Mouse (Mus musculus): Measurements from ENCODE around the gene Ranbp17. TPM values are rescaled to one million over a fixed set of nuclear protein-coding genes. Genes with fewer than 3 reads are reported as not detected.
A peak's percentile ranks its signal among the peaks of the same experiment; 100 is the strongest.

Gene Ranbp17
- polyA plus RNA-seq, 1 experiment from 2014 or later: 11.1 TPM

DNA sequence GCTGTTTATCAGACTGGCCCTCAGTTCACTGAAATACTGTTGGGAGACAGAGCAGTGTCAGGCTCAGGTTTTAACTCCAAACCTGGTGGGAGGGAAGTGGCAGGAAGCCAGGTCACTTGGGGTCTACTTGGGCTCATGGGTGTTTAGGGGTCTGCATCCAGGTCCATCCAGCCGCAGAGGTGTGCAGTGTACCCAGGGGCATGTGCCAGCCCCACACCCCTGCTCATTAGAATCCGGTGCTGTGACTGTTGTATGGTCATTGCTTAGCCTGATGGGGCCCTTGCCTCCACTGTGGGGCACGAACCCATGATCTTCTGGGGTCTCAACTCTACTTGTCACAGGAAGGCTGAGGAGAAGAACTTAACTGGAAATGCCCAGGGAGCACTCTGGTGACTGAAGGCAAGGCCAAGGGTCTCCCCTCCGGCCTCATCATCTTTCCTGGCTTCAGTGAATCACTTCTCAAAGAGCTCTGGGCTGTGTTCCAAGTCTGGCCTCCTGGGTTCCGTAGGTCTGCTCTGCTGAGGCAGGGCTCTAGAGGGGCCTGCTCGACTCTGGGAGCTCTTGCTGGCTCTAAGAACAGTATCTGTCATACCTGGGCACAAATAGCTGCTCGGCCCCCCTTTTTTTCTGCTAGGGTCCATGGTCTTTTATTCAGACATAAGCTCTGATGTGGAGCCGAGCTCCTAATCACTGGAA lies 296.0 kb downstream of the Ranbp17 start:
- Histone ChIP-seq H3K27me3 (ENCODE audit: control insufficient read depth, insufficient read depth, low read length) (no peaks in the 10 kb centered on the region), H3K27ac (ENCODE audit: low read length) (no peak overlapping the region), H3K9ac (replicated peaks; ENCODE audit: low read depth, low read length) (no peak overlapping the region), H3K4me3 (ENCODE audit: low read depth, low read length) (no peak overlapping the region), H3K9me3 (ENCODE audit: control insufficient read depth, low read depth, low read length) (no peaks in the 10 kb centered on the region), H3K4me1 (ENCODE audit: control insufficient read depth, insufficient read depth, low read length) (no peaks in the 10 kb centered on the region), H3K4me2 (replicated peaks; ENCODE audit: low read depth, low read length) (no peak overlapping the region), H3K36me3 (ENCODE audit: control insufficient read depth, insufficient read depth, low read length) (no peaks in the 10 kb centered on the region)
- ATAC-seq (ENCODE audit: insufficient number of reproducible peaks, insufficient read depth, low FRiP score, low read depth): no peak
- 59% methylated on average over 8 of the region's 8 CpGs for WGBS

DNA sequence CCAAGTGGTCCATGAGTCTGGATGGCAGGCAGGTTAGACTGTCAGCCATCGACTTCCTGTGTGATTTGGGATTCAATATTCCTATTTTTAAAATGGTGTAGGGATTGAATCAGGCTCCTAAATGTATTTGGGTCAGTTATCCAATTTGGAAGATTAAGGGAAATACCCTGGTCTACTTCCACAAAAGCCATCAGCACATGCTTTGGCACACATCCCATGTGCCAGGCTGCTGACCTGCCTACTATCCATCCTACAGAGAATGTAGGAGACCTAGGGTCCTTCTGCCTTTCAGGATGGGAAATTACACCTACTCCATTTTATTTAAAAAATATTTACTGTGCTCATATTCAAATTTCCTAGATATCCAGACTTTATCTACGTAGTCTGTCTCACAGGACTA lies 306.1 kb downstream of the Ranbp17 start:
- Histone ChIP-seq H3K36me3 (ENCODE audit: control insufficient read depth, insufficient read depth, low read length) (no peaks in the 10 kb centered on the region), H3K9ac (replicated peaks; ENCODE audit: low read depth, low read length) (no peak overlapping the region), H3K4me1 (ENCODE audit: control insufficient read depth, insufficient read depth, low read length) (peaks cover 3% of the 10 kb centered on the region; the same call in 1 of the 2 replicates), H3K27ac (ENCODE audit: low read length) (no peak overlapping the region), H3K4me3 (ENCODE audit: low read depth, low read length) (no peak overlapping the region), H3K27me3 (ENCODE audit: control insufficient read depth, insufficient read depth, low read length) (peaks cover 41% of the 10 kb centered on the region), H3K9me3 (ENCODE audit: control insufficient read depth, low read depth, low read length) (no peaks in the 10 kb centered on the region), H3K4me2 (replicated peaks; ENCODE audit: low read depth, low read length) (no peak overlapping the region)
- ATAC-seq (ENCODE audit: insufficient number of reproducible peaks, insufficient read depth, low FRiP score, low read depth): no peak
- WGBS: 75% methylated on average over 2 of the region's 2 CpGs

DNA sequence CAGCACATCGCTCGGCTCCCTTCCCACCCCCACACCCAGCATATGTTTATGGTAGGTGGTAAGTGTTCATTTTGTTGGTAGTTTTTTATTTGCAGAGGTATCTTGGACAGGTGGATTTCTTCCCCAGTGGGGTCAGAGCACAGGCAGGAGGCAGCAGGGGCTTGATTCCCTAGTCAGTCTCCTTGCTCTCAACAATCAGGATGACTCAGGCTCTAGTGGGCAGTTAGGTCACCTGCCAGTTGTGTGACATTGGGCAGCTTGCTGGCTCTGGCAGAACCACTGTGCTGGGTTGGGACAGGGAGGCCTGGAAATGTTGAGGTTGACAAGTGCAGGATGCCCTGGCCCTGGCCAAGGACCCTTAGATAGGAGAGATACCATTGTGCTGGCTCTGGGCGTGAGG lies 308.6 kb downstream of the Ranbp17 start:
- ATAC-seq (ENCODE audit: insufficient number of reproducible peaks, insufficient read depth, low FRiP score, low read depth): no peak
- peaks cover 65% of the 10 kb centered on the region for H3K27me3 ChIP-seq (ENCODE audit: control insufficient read depth, insufficient read depth, low read length)
- no peak overlapping the region for H3K27ac ChIP-seq (ENCODE audit: low read length)
- H3K9me3 ChIP-seq (ENCODE audit: control insufficient read depth, low read depth, low read length): no peaks in the 10 kb centered on the region
- no peaks in the 10 kb centered on the region for H3K36me3 ChIP-seq (ENCODE audit: control insufficient read depth, insufficient read depth, low read length)
- WGBS: 10% methylated on average over 3 of the region's 3 CpGs
- H3K9ac ChIP-seq (replicated peaks; ENCODE audit: low read depth, low read length): no peak overlapping the region
- no peak overlapping the region for H3K4me2 ChIP-seq (replicated peaks; ENCODE audit: low read depth, low read length)
- H3K4me1 ChIP-seq (ENCODE audit: control insufficient read depth, insufficient read depth, low read length): peaks cover 17% of the 10 kb centered on the region
- H3K4me3 ChIP-seq (ENCODE audit: low read depth, low read length): no peak overlapping the region

DNA sequence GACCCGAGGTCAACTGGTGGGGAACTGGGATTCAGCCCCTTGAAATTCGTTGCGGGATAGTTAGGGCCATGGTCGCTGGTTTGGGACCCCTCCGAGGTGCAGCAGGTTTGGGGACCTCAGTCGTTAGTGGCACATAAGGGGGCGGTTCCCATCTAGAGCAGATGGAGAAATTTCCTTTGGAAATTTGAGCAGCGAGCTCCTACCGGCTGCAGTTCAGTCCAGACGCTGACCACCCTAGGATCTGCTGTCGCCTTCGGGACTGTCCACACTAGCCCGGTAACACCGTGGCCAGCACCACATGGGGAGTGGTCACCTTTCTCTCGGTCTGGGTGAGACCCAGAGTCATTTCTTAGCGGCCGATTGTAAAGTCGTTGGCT lies 309.2 kb downstream of the Ranbp17 start:
- peaks cover 17% of the 10 kb centered on the region for H3K4me1 ChIP-seq (ENCODE audit: control insufficient read depth, insufficient read depth, low read length)
- H3K27me3 ChIP-seq (ENCODE audit: control insufficient read depth, insufficient read depth, low read length): peaks cover 65% of the 10 kb centered on the region
- no peak overlapping the region for H3K4me2 ChIP-seq (replicated peaks; ENCODE audit: low read depth, low read length)
- ATAC-seq (ENCODE audit: insufficient number of reproducible peaks, insufficient read depth, low FRiP score, low read depth): no peak
- H3K27ac ChIP-seq (ENCODE audit: low read length): no peak overlapping the region
- 1% methylated on average over 18 of the region's 18 CpGs for WGBS
- H3K9ac ChIP-seq (replicated peaks; ENCODE audit: low read depth, low read length): no peak overlapping the region
- no peak overlapping the region for H3K4me3 ChIP-seq (ENCODE audit: low read depth, low read length)
- no peaks in the 10 kb centered on the region for H3K9me3 ChIP-seq (ENCODE audit: control insufficient read depth, low read depth, low read length)
- H3K36me3 ChIP-seq (ENCODE audit: control insufficient read depth, insufficient read depth, low read length): no peaks in the 10 kb centered on the region

DNA sequence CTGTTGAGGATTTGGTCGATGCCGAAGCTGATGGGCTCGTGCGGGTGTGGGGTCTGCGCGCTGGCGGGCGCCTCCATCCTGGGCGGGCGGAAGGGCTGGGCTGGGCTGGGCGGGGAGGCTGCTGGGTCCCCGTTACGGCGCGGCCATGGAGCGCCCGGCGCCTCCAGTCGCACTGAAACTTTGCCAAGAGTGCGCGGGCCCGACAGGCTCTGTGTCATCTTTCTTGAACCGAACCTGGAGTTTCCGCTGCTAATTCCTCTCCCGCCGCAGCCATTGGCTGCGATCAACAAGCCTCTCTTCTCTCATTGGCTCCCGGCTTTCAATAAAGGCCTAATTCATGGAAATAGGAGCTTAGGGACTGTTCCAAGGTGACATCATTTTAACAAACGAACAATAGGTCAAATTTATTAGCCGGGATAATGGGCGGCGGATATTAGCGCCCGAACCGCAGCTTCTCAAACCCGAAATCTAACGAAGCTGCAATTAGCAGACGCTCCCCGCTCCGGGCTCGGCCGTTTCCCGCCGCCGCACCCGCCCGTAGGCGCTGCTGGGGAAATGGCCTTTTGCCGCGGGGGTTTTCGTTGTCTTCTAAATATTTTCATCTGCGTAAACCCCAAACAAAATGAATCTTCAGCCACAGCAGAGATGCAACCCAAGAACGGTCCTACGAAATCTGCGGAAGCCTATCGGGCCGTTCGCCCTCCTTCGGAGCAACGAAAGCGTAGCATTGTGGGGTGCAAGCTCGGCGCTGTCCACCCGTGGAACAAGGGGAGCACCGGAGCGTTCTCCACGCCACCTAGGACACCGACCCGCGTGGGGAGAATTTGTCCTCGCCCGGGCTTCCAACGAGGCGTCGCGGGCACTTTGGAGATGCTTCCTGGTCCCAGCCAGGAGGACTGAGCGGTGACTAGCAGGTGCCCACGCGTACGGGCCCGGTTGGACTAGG lies 309.9 kb downstream of the Ranbp17 start, which contains the start of gene Tlx3:
Tlx3 (minus strand) TSS at position 207 of the 946 bp plus-strand sequence.
- Histone ChIP-seq H3K27ac (ENCODE audit: low read length) (no peak within 1 kb of the TSS), H3K9ac (replicated peaks; ENCODE audit: low read depth, low read length) (no peak within 1 kb of the TSS), H3K9me3 (ENCODE audit: control insufficient read depth, low read depth, low read length) (no peaks in the 10 kb centered on the region), H3K27me3 (ENCODE audit: control insufficient read depth, insufficient read depth, low read length) (peaks cover 71% of the 10 kb centered on the region), H3K4me3 (ENCODE audit: low read depth, low read length) (peak within 1 kb of the TSS; percentile 27), H3K36me3 (ENCODE audit: control insufficient read depth, insufficient read depth, low read length) (no peaks in the 10 kb centered on the region), H3K4me2 (replicated peaks; ENCODE audit: low read depth, low read length) (peak within 1 kb of the TSS; percentile 40), H3K4me1 (ENCODE audit: control insufficient read depth, insufficient read depth, low read length) (peaks cover 17% of the 10 kb centered on the region)
- ATAC-seq (ENCODE audit: insufficient number of reproducible peaks, insufficient read depth, low FRiP score, low read depth): peak; percentile 50; the same call in 1 of the 2 replicates
- under 1% methylated on average over 81 of the region's 81 CpGs for WGBS

DNA sequence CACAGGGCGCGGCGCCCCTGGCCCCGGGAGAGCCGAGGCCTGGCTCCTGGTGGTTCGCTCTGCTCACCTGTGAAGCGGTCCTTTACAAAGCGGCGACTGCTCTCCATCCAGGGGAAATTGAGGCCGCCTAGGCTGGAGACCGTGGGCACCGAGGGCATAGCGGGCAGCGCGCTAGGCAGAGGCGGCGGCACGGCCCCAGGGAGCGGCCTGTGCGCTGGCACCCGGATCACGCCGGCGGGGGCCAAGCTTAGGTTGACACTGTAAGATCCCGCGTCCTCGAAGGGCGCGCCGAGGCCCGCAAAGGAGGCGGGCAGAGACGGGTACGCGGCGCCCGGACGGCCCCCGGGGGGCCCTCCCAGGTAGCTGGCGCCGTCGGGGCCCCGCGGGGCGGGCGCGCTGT lies 310.6 kb downstream of the Ranbp17 start:
- no peaks in the 10 kb centered on the region for H3K9me3 ChIP-seq (ENCODE audit: control insufficient read depth, low read depth, low read length)
- under 1% methylated on average over 42 of the region's 47 CpGs for WGBS
- H3K9ac ChIP-seq (replicated peaks; ENCODE audit: low read depth, low read length): no peak overlapping the region
- H3K4me2 ChIP-seq (replicated peaks; ENCODE audit: low read depth, low read length): peak overlapping the region; percentile 40
- H3K4me1 ChIP-seq (ENCODE audit: control insufficient read depth, insufficient read depth, low read length): peaks cover 17% of the 10 kb centered on the region
- H3K36me3 ChIP-seq (ENCODE audit: control insufficient read depth, insufficient read depth, low read length): no peaks in the 10 kb centered on the region
- peaks cover 78% of the 10 kb centered on the region for H3K27me3 ChIP-seq (ENCODE audit: control insufficient read depth, insufficient read depth, low read length)
- 0 out of 2 replicates have a peak, but pooled peaks have one; percentile 1 for ATAC-seq (ENCODE audit: insufficient number of reproducible peaks, insufficient read depth, low FRiP score, low read depth)
- H3K4me3 ChIP-seq (ENCODE audit: low read depth, low read length): peak overlapping the region; percentile 27
- H3K27ac ChIP-seq (ENCODE audit: low read length): no peak overlapping the region

DNA sequence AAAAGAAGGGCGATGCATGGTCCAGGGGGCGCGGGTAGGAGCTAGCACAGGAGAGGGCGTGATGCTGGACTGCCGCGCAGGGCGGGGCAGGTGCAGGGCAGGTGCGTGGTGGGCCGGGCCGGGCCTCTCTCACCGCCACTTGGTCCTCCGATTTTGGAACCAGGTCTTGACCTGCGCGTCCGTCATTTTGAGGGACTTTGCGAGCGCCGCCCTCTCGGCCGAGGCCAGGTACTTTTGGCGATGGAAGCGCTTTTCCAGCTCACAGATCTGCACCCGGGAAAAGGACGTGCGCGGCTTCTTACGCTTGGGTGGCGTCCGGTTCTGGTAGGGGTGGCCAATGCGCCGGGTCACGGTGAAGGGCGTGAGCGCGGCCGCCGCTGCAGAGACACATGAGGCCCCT lies 311.2 kb downstream of the Ranbp17 start:
- no peak for ATAC-seq (ENCODE audit: insufficient number of reproducible peaks, insufficient read depth, low FRiP score, low read depth)
- H3K4me3 ChIP-seq (ENCODE audit: low read depth, low read length): no peak overlapping the region
- WGBS: under 1% methylated on average over 37 of the region's 37 CpGs
- H3K9ac ChIP-seq (replicated peaks; ENCODE audit: low read depth, low read length): no peak overlapping the region
- H3K4me1 ChIP-seq (ENCODE audit: control insufficient read depth, insufficient read depth, low read length): peaks cover 17% of the 10 kb centered on the region
- H3K27me3 ChIP-seq (ENCODE audit: control insufficient read depth, insufficient read depth, low read length): peaks cover 82% of the 10 kb centered on the region
- peaks cover 5% of the 10 kb centered on the region; the same call in 1 of the 2 replicates for H3K9me3 ChIP-seq (ENCODE audit: control insufficient read depth, low read depth, low read length)
- H3K36me3 ChIP-seq (ENCODE audit: control insufficient read depth, insufficient read depth, low read length): no peaks in the 10 kb centered on the region
- H3K4me2 ChIP-seq (replicated peaks; ENCODE audit: low read depth, low read length): no peak overlapping the region
- no peak overlapping the region for H3K27ac ChIP-seq (ENCODE audit: low read length)

DNA sequence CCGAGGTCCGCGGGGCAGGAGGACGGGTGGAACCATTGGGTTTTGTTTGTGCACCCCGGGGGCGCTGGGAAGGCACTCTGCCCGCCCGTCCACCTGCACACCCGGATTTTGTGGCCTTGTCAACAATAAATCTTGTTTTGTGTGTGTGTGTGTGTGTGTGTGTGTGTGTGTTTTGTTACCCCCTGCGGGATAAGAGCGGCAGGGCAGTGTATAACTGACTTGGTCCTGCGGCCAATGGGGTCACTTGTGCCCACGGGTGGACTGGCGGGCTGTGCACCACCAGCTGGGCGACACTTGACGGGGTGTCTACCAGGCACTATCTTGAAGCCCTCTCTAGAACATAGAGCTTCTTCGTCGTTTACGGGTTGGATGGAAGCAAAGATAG lies 311.9 kb downstream of the Ranbp17 start:
- Histone ChIP-seq H3K4me1 (ENCODE audit: control insufficient read depth, insufficient read depth, low read length) (peaks cover 17% of the 10 kb centered on the region), H3K4me2 (replicated peaks; ENCODE audit: low read depth, low read length) (peak overlapping the region; percentile 43), H3K9me3 (ENCODE audit: control insufficient read depth, low read depth, low read length) (peaks cover 9% of the 10 kb centered on the region; the same call in 1 of the 2 replicates), H3K9ac (replicated peaks; ENCODE audit: low read depth, low read length) (no peak overlapping the region), H3K27me3 (ENCODE audit: control insufficient read depth, insufficient read depth, low read length) (peaks cover 88% of the 10 kb centered on the region), H3K4me3 (ENCODE audit: low read depth, low read length) (peak overlapping the region; percentile 25), H3K36me3 (ENCODE audit: control insufficient read depth, insufficient read depth, low read length) (no peaks in the 10 kb centered on the region), H3K27ac (ENCODE audit: low read length) (no peak overlapping the region)
- 2% methylated on average over 19 of the region's 19 CpGs for WGBS
- ATAC-seq (ENCODE audit: insufficient number of reproducible peaks, insufficient read depth, low FRiP score, low read depth): no peak

All from stomach, embryonic 14.5 days (tissue).